In genomic region chr11:5901320-5901719, GRCm38 (mm10) we compare ENCODE assay signal across 8 mouse cellular contexts. TPM values are rescaled to one million over a fixed set of nuclear protein-coding genes. Genes with fewer than 3 reads are reported as not detected.
DNase-seq lines count a peak whose midpoint lies in the region; ATAC-seq and TF ChIP-seq lines count a peak whose summit lies in the region.

No protein-coding gene starts in this region.

- 18% methylated on average over 3 of the region's 3 CpGs for WGBS in heart, embryonic 13.5 days
- 17% methylated on average over 3 of the region's 3 CpGs for WGBS in forebrain, embryonic 16.5 days
- WGBS in liver, embryonic 13.5 days (ENCODE audit: insufficient replicate concordance): 26% methylated on average over 3 of the region's 3 CpGs

- peak overlapping the region; percentile 73 for H3K4me2 ChIP-seq in heart, embryonic 13.5 days
- H3K4me2 ChIP-seq in forebrain, embryonic 16.5 days (ENCODE audit: low read length): peak overlapping the region; percentile 78
- H3K4me2 ChIP-seq in liver, embryonic 13.5 days: peak overlapping the region; percentile 41; the same call in 1 of the 2 replicates

- peak overlapping the region; percentile 65 for H3K27ac ChIP-seq in heart, embryonic 13.5 days (replicated peaks)
- H3K27ac ChIP-seq in ES-E14 (ENCODE audit: insufficient read depth, low read depth, low read length, poor library complexity, severe bottlenecking): no peak overlapping the region
- H3K27ac ChIP-seq in forebrain, embryonic 16.5 days (ENCODE audit: low read length): peak overlapping the region; percentile 75
- no peak overlapping the region for H3K27ac ChIP-seq in liver, embryonic 13.5 days

- peak overlapping the region; percentile 51 for H3K4me3 ChIP-seq in heart, embryonic 13.5 days
- peak overlapping the region; percentile 11 to 41; a peak in 2 of 4 replicates for H3K4me3 ChIP-seq in ES-E14 (ENCODE audit: insufficient read depth in 1 of 2, low read depth in 1 of 2, low read length in 2 of 2, poor library complexity in 1 of 2, severe bottlenecking in 1 of 2)
- peak overlapping the region; percentile 52 for H3K4me3 ChIP-seq in forebrain, embryonic 16.5 days (replicated peaks; ENCODE audit: low read length)
- no peak overlapping the region for H3K4me3 ChIP-seq in liver, embryonic 13.5 days (replicated peaks)

- peak overlapping the region; percentile 76 for H3K9ac ChIP-seq in heart, embryonic 13.5 days
- no peak overlapping the region for H3K9ac ChIP-seq in ES-E14 (ENCODE audit: insufficient read depth, low read depth, low read length, poor library complexity, severe bottlenecking)
- peak overlapping the region; percentile 75 for H3K9ac ChIP-seq in forebrain, embryonic 16.5 days (replicated peaks; ENCODE audit: low read depth, low read length)
- H3K9ac ChIP-seq in liver, embryonic 13.5 days: no peak overlapping the region

- H3K9me3 ChIP-seq in heart, embryonic 13.5 days: no peaks in the 10 kb centered on the region
- H3K9me3 ChIP-seq in ES-E14 (ENCODE audit: control insufficient read depth, insufficient read depth, low read depth, low read length): no peaks in the 10 kb centered on the region
- H3K9me3 ChIP-seq in forebrain, embryonic 16.5 days (ENCODE audit: control insufficient read depth, low read length): no peaks in the 10 kb centered on the region
- no peaks in the 10 kb centered on the region for H3K9me3 ChIP-seq in liver, embryonic 13.5 days (replicated peaks)

- ATAC-seq in heart, embryonic 13.5 days (ENCODE audit: extremely low read depth, insufficient number of reproducible peaks, low FRiP score, low TSS enrichment): no peak
- no peak for ATAC-seq in forebrain, embryonic 16.5 days
- no peak for ATAC-seq in liver, embryonic 13.5 days (ENCODE audit: low read depth)

- H3K4me1 ChIP-seq in heart, embryonic 13.5 days: peaks cover 57% of the 10 kb centered on the region
- H3K4me1 ChIP-seq in ES-E14 (ENCODE audit: control insufficient read depth in 2 of 2, insufficient read depth in 2 of 2, low read length in 2 of 2, poor library complexity in 1 of 2): peaks cover 5 to 40% of the 10 kb centered on the region in 2 experiments; a peak in 3 of 4 replicates
- H3K4me1 ChIP-seq in forebrain, embryonic 16.5 days (replicated peaks; ENCODE audit: control insufficient read depth, insufficient read depth, low read length): peaks cover 15% of the 10 kb centered on the region
- peaks cover 35% of the 10 kb centered on the region for H3K4me1 ChIP-seq in liver, embryonic 13.5 days (replicated peaks)

- peaks cover 24% of the 10 kb centered on the region for H3K27me3 ChIP-seq in heart, embryonic 13.5 days (replicated peaks)
- no peaks in the 10 kb centered on the region for H3K27me3 ChIP-seq in forebrain, embryonic 16.5 days (replicated peaks; ENCODE audit: control insufficient read depth, insufficient read depth, low read length)
- H3K27me3 ChIP-seq in liver, embryonic 13.5 days: peaks cover 82% of the 10 kb centered on the region

- H3K36me3 ChIP-seq in heart, embryonic 13.5 days: peaks cover 3% of the 10 kb centered on the region; the same call in 1 of the 2 replicates
- no peaks in the 10 kb centered on the region for H3K36me3 ChIP-seq in ES-E14 (ENCODE audit: control insufficient read depth, insufficient read depth, low read length, poor library complexity, severe bottlenecking)
- no peaks in the 10 kb centered on the region for H3K36me3 ChIP-seq in forebrain, embryonic 16.5 days (ENCODE audit: control insufficient read depth, insufficient read depth)
- no peaks in the 10 kb centered on the region for H3K36me3 ChIP-seq in liver, embryonic 13.5 days

- no peak for DNase-seq in heart, adult 11 months
- no peak for DNase-seq in ES-E14 (ENCODE audit: low read depth, low spot score)
- no peak for DNase-seq in liver, embryonic 13.5 days
- DNase-seq in spleen, postnatal 36 days (ENCODE audit: low spot score in 2 of 2): no peak
- DNase-seq in spleen, postnatal 4 days (ENCODE audit: low spot score in 2 of 2): no peak
- no peak for DNase-seq in frontal cortex, postnatal 10 days (ENCODE audit: low spot score in 2 of 2)

- in situ Hi-C loops in ES-E14 (cut with MboI; ENCODE audit: low sequenced_read_pairs in 2 of 2, unreplicated experiment in 2 of 2): no loop called here

TF ChIP-seq in ES-E14, 5 proteins besides CTCF, POLR2A, EP300 and RAD21:
- TF ChIP-seq ZC3H11A (IDR thresholded peaks at IDR 0.05; ENCODE audit: borderline replicate concordance, low read depth, low read length): no peak
- TF ChIP-seq ZNF384 (IDR thresholded peaks at IDR 0.05; ENCODE audit: low read depth, low read length): no peak
- no peak for TF ChIP-seq HCFC1 (IDR thresholded peaks at IDR 0.05; ENCODE audit: borderline replicate concordance, insufficient read depth, low read length)
- no peak for TF ChIP-seq MAFK (IDR thresholded peaks at IDR 0.05; ENCODE audit: insufficient read depth, low read depth, low read length)
- TF ChIP-seq CHD2 (IDR thresholded peaks at IDR 0.05; ENCODE audit: low read depth, low read length): no peak

RNA-seq across cellular contexts. Expression of gene Myl7, which starts 2.7 kb away (rescaled TPM):
- polyA plus RNA-seq in heart, embryonic 13.5 days (2015; fragmentation: Nextera tagmentation; extraction: Ambion mirVana): 4,508 and 5,229 TPM in 2 replicates
- 10.4 and 11.3 TPM in 2 replicates for total RNA-seq in ES-E14 (2012; rRNA removed)
- not detected in 2 replicates for polyA plus RNA-seq in forebrain, embryonic 16.5 days (2015; fragmentation: Nextera tagmentation; extraction: Ambion mirVana)
- 9.9 and 14.3 TPM in 2 replicates for polyA plus RNA-seq in liver, embryonic 13.5 days (2015; fragmentation: Nextera tagmentation; extraction: Ambion mirVana)

RNA-seq across cellular contexts. Expression of gene Pold2, which starts 23.2 kb away (rescaled TPM):
- polyA plus RNA-seq in heart, embryonic 13.5 days (2015; fragmentation: Nextera tagmentation; extraction: Ambion mirVana): 109 and 127 TPM in 2 replicates
- total RNA-seq in ES-E14 (2012; rRNA removed): 103 and 126 TPM in 2 replicates
- polyA plus RNA-seq in forebrain, embryonic 16.5 days (2015; fragmentation: Nextera tagmentation; extraction: Ambion mirVana): 72.1 and 75.8 TPM in 2 replicates
- 86.1 and 90.7 TPM in 2 replicates for polyA plus RNA-seq in liver, embryonic 13.5 days (2015; fragmentation: Nextera tagmentation; extraction: Ambion mirVana)

RNA-seq across cellular contexts. Expression of gene Aebp1, which starts 39.6 kb away (rescaled TPM):
- 32.3 and 36.1 TPM in 2 replicates for polyA plus RNA-seq in heart, embryonic 13.5 days (2015; fragmentation: Nextera tagmentation; extraction: Ambion mirVana)
- total RNA-seq in ES-E14 (2012; rRNA removed): 8.5 and 14.5 TPM in 2 replicates
- 12.6 and 18.5 TPM in 2 replicates for polyA plus RNA-seq in forebrain, embryonic 16.5 days (2015; fragmentation: Nextera tagmentation; extraction: Ambion mirVana)
- polyA plus RNA-seq in liver, embryonic 13.5 days (2015; fragmentation: Nextera tagmentation; extraction: Ambion mirVana): 5.9 and 6.5 TPM in 2 replicates

RNA-seq across cellular contexts. Expression of gene Gck, which starts 48.6 kb away (rescaled TPM):
- 1.2 and 1.5 TPM in 2 replicates for polyA plus RNA-seq in heart, embryonic 13.5 days (2015; fragmentation: Nextera tagmentation; extraction: Ambion mirVana)
- total RNA-seq in ES-E14 (2012; rRNA removed): 0.76 and 0.85 TPM in 2 replicates
- 5.5 and 8.2 TPM in 2 replicates for polyA plus RNA-seq in forebrain, embryonic 16.5 days (2015; fragmentation: Nextera tagmentation; extraction: Ambion mirVana)
- polyA plus RNA-seq in liver, embryonic 13.5 days (2015; fragmentation: Nextera tagmentation; extraction: Ambion mirVana): 0.30 and 0.31 TPM in 2 replicates

RNA-seq across cellular contexts. Expression of gene Ykt6, which starts 54.2 kb away (rescaled TPM):
- 39.1 and 41.1 TPM in 2 replicates for polyA plus RNA-seq in heart, embryonic 13.5 days (2015; fragmentation: Nextera tagmentation; extraction: Ambion mirVana)
- 63.7 and 72.2 TPM in 2 replicates for total RNA-seq in ES-E14 (2012; rRNA removed)
- polyA plus RNA-seq in forebrain, embryonic 16.5 days (2015; fragmentation: Nextera tagmentation; extraction: Ambion mirVana): 93.4 and 111 TPM in 2 replicates
- 22.4 and 23.6 TPM in 2 replicates for polyA plus RNA-seq in liver, embryonic 13.5 days (2015; fragmentation: Nextera tagmentation; extraction: Ambion mirVana)

Comparison
In these comparisons a context has a peak if more than half of its experiments do, and no peak if none do; other contexts are left out.
1. H3K27ac ChIP-seq: peak in heart, embryonic 13.5 days (single experiment) and forebrain, embryonic 16.5 days (single experiment); none in ES-E14 (single experiment) and liver, embryonic 13.5 days (single experiment).
2. H3K9ac ChIP-seq: peak in heart, embryonic 13.5 days (single experiment) and forebrain, embryonic 16.5 days (single experiment); none in ES-E14 (single experiment) and liver, embryonic 13.5 days (single experiment).
3. RNA of gene Myl7, which starts 2.7 kb away (polyA plus RNA-seq): 4,508 to 5,229 TPM in heart, embryonic 13.5 days; 9.9 to 14.3 TPM in liver, embryonic 13.5 days and not detected in forebrain, embryonic 16.5 days; every median in the first group is over 100 times any median in the second.
4. Peak in every context shown above with its lines, with median percentiles within 50 percentile points of each other: H3K4me2 ChIP-seq.